Comparison of ENCODE assay signal across 17 mouse cellular contexts in genomic region chr5:143630214-143630613, GRCm38 (mm10). TPM values are rescaled to one million over a fixed set of nuclear protein-coding genes. Genes with fewer than 3 reads are reported as not detected.
A peak's percentile ranks its signal among the peaks of the same experiment; 100 is the strongest.
DNase-seq lines count a peak whose midpoint lies in the region; ATAC-seq and TF ChIP-seq lines count a peak whose summit lies in the region.
"Had no signal": no experiment of that assay in that cellular context is flagged by ENCODE, and none has a peak within 500 bp of the region (broad histone marks: within the 10 kb centered on the region; RNA-seq: fewer than 3 reads in every experiment).

No protein-coding gene starts in this region.

- peak; percentile 69 for DNase-seq in CD4-positive, CD25-positive, alpha-beta regulatory T cell, adult 2 months (ENCODE audit: low read depth, low spot score)
- no peak for DNase-seq in lung, embryonic 14.5 days
- DNase-seq in lung, postnatal 14 days, result no peak
- peak; percentile 36 for DNase-seq in ZHBTc4 (ENCODE audit: low read depth, low spot score)
- DNase-seq in naive thymus-derived CD4-positive, alpha-beta T cell, adult 2 months (ENCODE audit: low read depth), result peak; percentile 62
- no peak for DNase-seq in heart, adult 18-20 months
- no peak for DNase-seq in right cerebral cortex, adult 2 months (ENCODE audit: low spot score in 2 of 2)
- DNase-seq: adrenal gland, postnatal 14 days; cerebellum, adult 9-10 months; gastrocnemius, postnatal 14 days; kidney, postnatal 4 days; midbrain, embryonic 14.5 days; right cerebral cortex, adult 18-20 months had no signal

- WGBS in lung, embryonic 14.5 days, result 96% methylated on average over 3 of the region's 3 CpGs

- H3K4me1 ChIP-seq in lung, embryonic 14.5 days (ENCODE audit: insufficient read depth), result peaks cover 20% of the 10 kb centered on the region

- H3K9ac ChIP-seq in lung, embryonic 14.5 days, result no peak overlapping the region
- H3K9ac ChIP-seq: forebrain, embryonic 13.5 days; neural tube, embryonic 15.5 days had no signal

- no peak overlapping the region for H3K27ac ChIP-seq in lung, embryonic 14.5 days (ENCODE audit: low read depth)
- H3K27ac ChIP-seq: forebrain, embryonic 13.5 days; neural tube, embryonic 15.5 days had no signal

- no peak overlapping the region for H3K4me3 ChIP-seq in lung, embryonic 14.5 days (ENCODE audit: low read depth, low read length)
- H3K4me3 ChIP-seq: forebrain, embryonic 13.5 days; neural tube, embryonic 15.5 days had no signal

- ATAC-seq in CD4-positive, CD25-positive, alpha-beta regulatory T cell, adult 4 months, result no peak
- ATAC-seq in lung, embryonic 14.5 days (ENCODE audit: insufficient read depth), result no peak
- ATAC-seq: forebrain, embryonic 13.5 days; Patski had no signal

- H3K9me3 ChIP-seq in lung, embryonic 14.5 days (ENCODE audit: low read depth, low read length), result 0 out of 2 replicates have a peak, but pooled peaks cover 4% of the 10 kb centered on the region
- H3K9me3 ChIP-seq: forebrain, embryonic 13.5 days; neural tube, embryonic 15.5 days had no signal

- H3K4me2 ChIP-seq in lung, embryonic 14.5 days, result no peak overlapping the region
- H3K4me2 ChIP-seq: forebrain, embryonic 13.5 days; neural tube, embryonic 15.5 days had no signal

- TF ChIP-seq CTCF in lung, embryonic 14.5 days (IDR thresholded peaks at IDR 0.05; ENCODE audit: low read depth), result peak; percentile 38

- H3K36me3 ChIP-seq in lung, embryonic 14.5 days (ENCODE audit: insufficient read depth), result no peaks in the 10 kb centered on the region
- H3K36me3 ChIP-seq: neural tube, embryonic 15.5 days had no signal

- H3K27me3 ChIP-seq in lung, embryonic 14.5 days (ENCODE audit: insufficient read depth, low read length), result no peaks in the 10 kb centered on the region
- H3K27me3 ChIP-seq: forebrain, embryonic 13.5 days; neural tube, embryonic 15.5 days; Patski had no signal

RNA-seq across cellular contexts. Expression of gene Cyth3, which starts 8.0 kb away (rescaled TPM):
- 10 to 100 TPM; 40.6 to 59.7 TPM for polyA plus RNA-seq in CD4-positive, CD25-positive, alpha-beta regulatory T cell, adult 4 months (2017; shearing (Covaris generic))
- 48.3 and 52.0 TPM in 2 replicates for polyA plus RNA-seq in lung, embryonic 14.5 days (2014; fragmentation: Nextera tagmentation; extraction: Ambion mirVana)
- total RNA-seq in heart, adult 18-20 months (2021), result 10 to 100 TPM; 33.5 to 39.6 TPM

Comparison
In these comparisons a context has a peak if more than half of its experiments do, and no peak if none do; other contexts are left out.
1. DNase-seq: peak in CD4-positive, CD25-positive, alpha-beta regulatory T cell, adult 2 months (single experiment), ZHBTc4 (single experiment) and naive thymus-derived CD4-positive, alpha-beta T cell, adult 2 months (single experiment); none in lung, embryonic 14.5 days (single experiment), lung, postnatal 14 days (single experiment), heart, adult 18-20 months (0 of 2) and right cerebral cortex, adult 2 months (0 of 2).